Mouse (Mus musculus): ENCODE measurements around the gene Tsnax. TPM values are rescaled to one million over a fixed set of nuclear protein-coding genes. Genes with fewer than 3 reads are reported as not detected.

The Tsnax gene
- polyA plus RNA-seq, 1 experiment from 2014 or later = 91.9 TPM

- no peak overlapping the region for H3K4me3 ChIP-seq (replicated peaks; ENCODE audit: low read depth, low read length)
- DNase-seq (ENCODE audit: low spot score) (no peak), ATAC-seq (replicated peaks; ENCODE audit: low FRiP score, low read depth) (no peak)
- H3K4me2 ChIP-seq (ENCODE audit: low read length) = no peak overlapping the region
- no peak for TF ChIP-seq CTCF (IDR thresholded peaks at IDR 0.05; ENCODE audit: low read depth)
- no peaks in the 10 kb centered on the region for H3K27me3 ChIP-seq (ENCODE audit: insufficient read depth, low read length)
- H3K27ac ChIP-seq = no peak overlapping the region
- H3K4me1 ChIP-seq (replicated peaks; ENCODE audit: insufficient read depth, low read length) = no peaks in the 10 kb centered on the region
- H3K9me3 ChIP-seq (replicated peaks; ENCODE audit: low read length) = no peaks in the 10 kb centered on the region
- WGBS = 84% methylated on average over 2 of the region's 2 CpGs
- no peaks in the 10 kb centered on the region for H3K36me3 ChIP-seq (ENCODE audit: insufficient read depth, low read length)
- no peak overlapping the region for H3K9ac ChIP-seq (ENCODE audit: low read depth, low read length)
These were observed 61.8 kb downstream of the Tsnax start for GRCm38 (mm10) chr8:125074581-125074980.

DNA sequence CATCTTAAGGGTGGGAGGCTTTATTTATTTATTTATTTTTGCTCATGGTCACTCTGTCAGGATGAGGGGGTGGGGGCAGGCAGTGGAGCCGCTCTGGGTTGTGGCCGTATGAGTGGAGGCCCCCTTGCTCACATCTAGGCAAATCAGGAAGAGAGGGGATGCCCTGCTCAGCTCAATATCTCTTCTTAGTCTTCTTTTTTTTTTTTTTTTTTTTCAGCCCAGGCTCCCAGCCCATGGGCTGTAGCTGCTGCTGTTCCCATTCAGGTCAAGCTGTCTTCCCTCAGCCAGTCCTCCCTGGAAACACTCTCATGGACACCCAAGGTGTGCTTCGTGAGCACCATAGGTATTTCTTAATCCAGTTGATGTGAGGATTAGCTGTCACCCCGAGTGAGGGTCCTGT lies 62.6 kb downstream of the Tsnax start:
- ATAC-seq (replicated peaks; ENCODE audit: low FRiP score, low read depth) = no peak
- Histone ChIP-seq H3K9ac (ENCODE audit: low read depth, low read length) (no peak overlapping the region), H3K27ac (no peak overlapping the region), H3K27me3 (ENCODE audit: insufficient read depth, low read length) (no peaks in the 10 kb centered on the region), H3K9me3 (replicated peaks; ENCODE audit: low read length) (no peaks in the 10 kb centered on the region), H3K4me3 (replicated peaks; ENCODE audit: low read depth, low read length) (no peak overlapping the region), H3K4me2 (ENCODE audit: low read length) (no peak overlapping the region), H3K4me1 (replicated peaks; ENCODE audit: insufficient read depth, low read length) (no peaks in the 10 kb centered on the region), H3K36me3 (ENCODE audit: insufficient read depth, low read length) (no peaks in the 10 kb centered on the region)
- no peak for TF ChIP-seq CTCF (IDR thresholded peaks at IDR 0.05; ENCODE audit: low read depth)
- 80% methylated on average over 4 of the region's 4 CpGs for WGBS
- no peak for DNase-seq (ENCODE audit: low spot score)

DNA sequence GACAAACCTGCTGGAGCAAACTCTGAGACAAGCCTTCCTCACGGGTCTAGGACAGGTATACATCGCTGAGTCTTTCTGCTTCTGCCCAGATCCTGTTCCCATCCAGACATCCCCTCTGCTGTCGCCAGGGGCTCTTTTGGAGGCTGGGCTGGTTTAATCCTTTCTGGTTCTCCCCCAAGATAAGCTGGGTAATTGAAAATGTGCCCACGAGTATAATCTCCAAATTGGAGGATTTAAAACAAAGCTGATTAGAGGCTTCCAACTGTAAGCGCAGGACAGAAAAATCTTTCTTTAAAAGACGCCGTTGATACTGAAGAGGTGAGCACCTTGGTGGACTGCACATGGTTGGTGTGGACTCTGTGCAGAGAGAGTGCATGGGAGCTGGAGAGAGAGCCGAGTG lies 64.5 kb downstream of the Tsnax start:
- Histone ChIP-seq H3K36me3 (ENCODE audit: insufficient read depth, low read length) (no peaks in the 10 kb centered on the region), H3K27me3 (ENCODE audit: insufficient read depth, low read length) (no peaks in the 10 kb centered on the region), H3K9me3 (replicated peaks; ENCODE audit: low read length) (no peaks in the 10 kb centered on the region), H3K4me3 (replicated peaks; ENCODE audit: low read depth, low read length) (no peak overlapping the region), H3K4me2 (ENCODE audit: low read length) (no peak overlapping the region), H3K4me1 (replicated peaks; ENCODE audit: insufficient read depth, low read length) (no peaks in the 10 kb centered on the region), H3K27ac (no peak overlapping the region), H3K9ac (ENCODE audit: low read depth, low read length) (no peak overlapping the region)
- DNase-seq (ENCODE audit: low spot score) (no peak), ATAC-seq (replicated peaks; ENCODE audit: low FRiP score, low read depth) (no peak)
- no peak for TF ChIP-seq CTCF (IDR thresholded peaks at IDR 0.05; ENCODE audit: low read depth)
- 81% methylated on average over 8 of the region's 8 CpGs for WGBS

GRCm38 (mm10) chr8:125078771-125079384 lies 66.1 kb downstream of the Tsnax start:
- H3K4me1 ChIP-seq (replicated peaks; ENCODE audit: insufficient read depth, low read length) = 0 out of 2 replicates have a peak, but pooled peaks cover 3% of the 10 kb centered on the region
- no peaks in the 10 kb centered on the region for H3K36me3 ChIP-seq (ENCODE audit: insufficient read depth, low read length)
- no peaks in the 10 kb centered on the region for H3K27me3 ChIP-seq (ENCODE audit: insufficient read depth, low read length)
- H3K9me3 ChIP-seq (replicated peaks; ENCODE audit: low read length) = no peaks in the 10 kb centered on the region
- DNase-seq (ENCODE audit: low spot score) = no peak
- H3K9ac ChIP-seq (ENCODE audit: low read depth, low read length) = no peak overlapping the region
- no peak overlapping the region for H3K4me2 ChIP-seq (ENCODE audit: low read length)
- 58% methylated on average over 9 of the region's 9 CpGs for WGBS
- ATAC-seq (replicated peaks; ENCODE audit: low FRiP score, low read depth) = no peak
- no peak overlapping the region for H3K27ac ChIP-seq
- no peak overlapping the region for H3K4me3 ChIP-seq (replicated peaks; ENCODE audit: low read depth, low read length)
- TF ChIP-seq CTCF (IDR thresholded peaks at IDR 0.05; ENCODE audit: low read depth) = no peak

DNA sequence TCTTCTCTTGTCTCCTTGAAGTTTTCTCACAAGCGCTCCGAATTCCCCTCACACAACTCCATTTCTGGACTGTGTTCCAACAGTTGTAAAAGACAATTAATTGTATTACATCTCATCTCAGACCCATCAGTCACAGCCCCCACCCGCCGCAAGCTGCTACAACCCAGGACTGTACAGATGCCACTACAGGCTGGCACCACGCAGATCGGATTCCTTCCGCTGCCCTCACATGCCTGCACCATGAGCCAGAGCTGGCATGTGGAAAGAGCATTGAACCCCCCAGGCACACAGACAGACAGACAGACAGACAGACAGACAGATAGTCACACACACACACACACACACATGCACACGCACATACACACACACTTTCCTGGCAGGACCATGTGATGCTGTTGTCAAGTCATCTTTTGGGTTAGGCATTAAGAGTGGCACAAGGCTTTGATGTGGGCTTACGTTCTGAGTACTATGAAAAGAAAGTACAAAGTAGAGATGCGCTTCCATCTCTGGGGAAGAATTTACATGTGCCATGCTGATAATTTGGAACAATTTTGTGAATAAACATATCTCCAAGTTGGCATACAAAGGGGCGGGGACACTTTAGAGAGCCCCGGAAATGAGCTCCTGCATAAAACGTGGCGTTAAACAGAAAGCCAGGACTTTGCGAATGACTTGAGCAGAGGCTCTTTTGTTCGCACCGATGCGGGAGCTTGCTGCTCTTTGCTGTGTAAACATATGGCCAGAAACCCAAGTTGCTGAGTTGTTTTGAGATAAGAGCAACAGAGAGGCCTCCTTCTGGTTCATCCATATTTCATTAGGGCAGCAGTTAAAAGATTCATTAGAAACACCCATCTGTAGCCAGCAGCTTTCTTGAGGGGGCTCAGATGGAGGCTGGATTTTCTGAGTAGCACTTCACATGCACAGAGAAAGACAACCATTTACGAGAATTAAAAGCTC lies 67.9 kb downstream of the Tsnax start:
- no peak for DNase-seq (ENCODE audit: low spot score)
- Histone ChIP-seq H3K36me3 (ENCODE audit: insufficient read depth, low read length) (no peaks in the 10 kb centered on the region), H3K4me3 (replicated peaks; ENCODE audit: low read depth, low read length) (no peak overlapping the region), H3K9ac (ENCODE audit: low read depth, low read length) (no peak overlapping the region), H3K27ac (no peak overlapping the region), H3K4me2 (ENCODE audit: low read length) (no peak overlapping the region), H3K27me3 (ENCODE audit: insufficient read depth, low read length) (no peaks in the 10 kb centered on the region), H3K9me3 (replicated peaks; ENCODE audit: low read length) (no peaks in the 10 kb centered on the region), H3K4me1 (replicated peaks; ENCODE audit: insufficient read depth, low read length) (0 out of 2 replicates have a peak, but pooled peaks cover 3% of the 10 kb centered on the region)
- no peak for ATAC-seq (replicated peaks; ENCODE audit: low FRiP score, low read depth)
- 77% methylated on average over 19 of the region's 19 CpGs for WGBS
- no peak for TF ChIP-seq CTCF (IDR thresholded peaks at IDR 0.05; ENCODE audit: low read depth)

- no peak for ATAC-seq (replicated peaks; ENCODE audit: low FRiP score, low read depth)
- H3K36me3 ChIP-seq (ENCODE audit: insufficient read depth, low read length) = no peaks in the 10 kb centered on the region
- WGBS = 22% methylated on average over 4 of the region's 4 CpGs
- H3K27ac ChIP-seq = peak overlapping the region; percentile 83
- no peak overlapping the region for H3K4me3 ChIP-seq (replicated peaks; ENCODE audit: low read depth, low read length)
- no peak for DNase-seq (ENCODE audit: low spot score)
- H3K9ac ChIP-seq (ENCODE audit: low read depth, low read length) = no peak overlapping the region
- TF ChIP-seq CTCF (IDR thresholded peaks at IDR 0.05; ENCODE audit: low read depth) = no peak
- 0 out of 2 replicates have a peak, but pooled peaks cover 3% of the 10 kb centered on the region for H3K4me1 ChIP-seq (replicated peaks; ENCODE audit: insufficient read depth, low read length)
- H3K4me2 ChIP-seq (ENCODE audit: low read length) = no peak overlapping the region
- H3K27me3 ChIP-seq (ENCODE audit: insufficient read depth, low read length) = no peaks in the 10 kb centered on the region
- no peaks in the 10 kb centered on the region for H3K9me3 ChIP-seq (replicated peaks; ENCODE audit: low read length)
These were observed 70.9 kb downstream of the Tsnax start for GRCm38 (mm10) chr8:125083746-125084145.

Small RNA genes within 50 kb of the gene (microRNA-seq; reads per million reads assigned to microRNA genes)
- gene Gm22197 = not detected

Other genes starting within 250 kb of the Tsnax start
- gene Trim67, start 219.9 kb upstream of the Tsnax start, polyA plus RNA-seq (2015; fragmentation: Nextera tagmentation; extraction: Ambion mirVana) = 0.04 TPM in 2 replicates
- 74.8 and 83.5 TPM in 2 replicates for gene Gnpat, start 150.0 kb upstream of the Tsnax start, polyA plus RNA-seq (2015; fragmentation: Nextera tagmentation; extraction: Ambion mirVana)
- gene 2810004N23Rik, start 149.9 kb upstream of the Tsnax start, polyA plus RNA-seq (2015; fragmentation: Nextera tagmentation; extraction: Ambion mirVana) = 33.3 and 36.6 TPM in 2 replicates
- gene Exoc8, start 115.3 kb upstream of the Tsnax start, polyA plus RNA-seq (2015; fragmentation: Nextera tagmentation; extraction: Ambion mirVana) = 5.6 and 6.1 TPM in 2 replicates
- gene Sprtn, start 115.1 kb upstream of the Tsnax start, polyA plus RNA-seq (2015; fragmentation: Nextera tagmentation; extraction: Ambion mirVana) = 7.9 and 8.3 TPM in 2 replicates
- 9.4 and 9.5 TPM in 2 replicates for gene Egln1, start 63.7 kb upstream of the Tsnax start, polyA plus RNA-seq (2015; fragmentation: Nextera tagmentation; extraction: Ambion mirVana)
- 0.83 and 0.88 TPM in 2 replicates for gene Disc1, start 41.2 kb downstream of the Tsnax start, polyA plus RNA-seq (2015; fragmentation: Nextera tagmentation; extraction: Ambion mirVana)